Mouse (Mus musculus): Measurements from ENCODE around the gene Th.

- TF ChIP-seq CTCF (IDR thresholded peaks at IDR 0.05; ENCODE audit: extremely low read depth, insufficient read depth, low read length) = no peak
- TF ChIP-seq POLR2A (IDR thresholded peaks at IDR 0.05; ENCODE audit: extremely low read depth, insufficient read depth, low read length) = no peak
Measured at GRCm38 (mm10) chr7:142899872-142900271, 31.1 kb downstream of the Th start.
